Mouse (Mus musculus) 3134 (cell line): Measurements from ENCODE around the gene Fancb.

Experiments used
- DNase-seq: peaks from one replicate; pipeline ENCODE4 v3.0.0-alpha.2; 2011; ENCODE audit warnings: low spot score; ENCODE audit not compliant: insufficient read length; ENCODE audit errors: extremely low read depth

Gene Fancb

GRCm38 (mm10) chrX:164980193-164980775 lies at the start of gene Fancb, which contains the start of gene Mospd2:
Gene Fancb (plus strand): TSS chrX:164980592.
Gene Mospd2 (minus strand): TSS chrX:164980375.
- peak; percentile 93 for DNase-seq

GRCm38 (mm10) chrX:164941540-164941939 lies 38.9 kb upstream of the Fancb start:
- no peak for DNase-seq

- no peak for DNase-seq
These were observed 28.4 kb upstream of the Fancb start for GRCm38 (mm10) chrX:164951858-164952576.

GRCm38 (mm10) chrX:164952601-164953375 lies 27.6 kb upstream of the Fancb start:
- no peak for DNase-seq

GRCm38 (mm10) chrX:164965750-164966448 lies 14.5 kb upstream of the Fancb start:
- no peak for DNase-seq

- DNase-seq = no peak
These were observed 9.2 kb upstream of the Fancb start for GRCm38 (mm10) chrX:164971206-164971605.

- no peak for DNase-seq
These were observed 1.5 kb upstream of the Fancb start for GRCm38 (mm10) chrX:164978866-164979265.

GRCm38 (mm10) chrX:165003141-165003540 lies 22.7 kb downstream of the Fancb start:
- no peak for DNase-seq

- DNase-seq = no peak
These were observed 24.5 kb downstream of the Fancb start, which contains the start of gene Gm17604 for GRCm38 (mm10) chrX:165004779-165005324. Gene Gm17604 (minus strand): TSS chrX:165004829.
